Comparison of ENCODE assay signal across 26 mouse cellular contexts in the genomic region with DNA sequence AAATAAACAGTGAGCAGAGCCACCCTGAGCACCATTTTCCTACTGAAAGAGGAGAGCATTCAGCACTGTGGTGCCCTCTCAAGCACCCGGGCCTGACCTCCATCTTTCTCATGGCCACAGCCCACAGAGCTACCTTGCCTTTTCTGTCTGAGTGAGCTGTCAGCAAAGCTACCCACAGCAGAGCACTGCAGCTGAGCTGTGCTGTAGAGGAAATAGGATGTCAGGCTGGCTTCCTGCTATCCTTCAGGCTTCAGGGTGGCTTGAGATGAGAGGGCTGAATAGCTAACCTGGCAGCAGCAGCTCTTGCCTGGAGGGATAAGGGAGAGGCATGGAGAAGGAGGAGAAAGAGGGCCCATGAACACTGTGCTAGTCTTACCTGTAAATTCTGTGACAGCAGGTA.
A peak's percentile ranks its signal among the peaks of the same experiment; 100 is the strongest.
DNase-seq lines count a peak whose midpoint lies in the region; ATAC-seq lines count a peak whose summit lies in the region.
"Had no signal": no experiment of that assay in that cellular context is flagged by ENCODE, and none has a peak within 500 bp of the region (broad histone marks: within the 10 kb centered on the region; RNA-seq: fewer than 3 reads in every experiment).

No protein-coding gene starts in this region.

- peaks cover 25% of the 10 kb centered on the region for H3K4me1 ChIP-seq in megakaryocyte, embryonic 14.5 days
- H3K4me1 ChIP-seq: embryonic facial prominence, embryonic 13.5 days; embryonic facial prominence, embryonic 15.5 days; forebrain, embryonic 10.5 days; forebrain, embryonic 12.5 days had no signal

- peak; percentile 11 for DNase-seq in CD4-positive, CD25-positive, alpha-beta regulatory T cell, adult 2 months (ENCODE audit: low read depth, low spot score)
- DNase-seq in frontal cortex, postnatal 14 days (ENCODE audit: low spot score in 2 of 2) = no peak
- no peak for DNase-seq in cerebellum, adult 9-10 months
- DNase-seq: adrenal gland, adult 2 months; adrenal gland, postnatal 10 days; adrenal gland, postnatal 25 days; B cell, adult 2 months; cerebellum, adult 11 months; cerebellum, adult 2 months; cerebellum, adult 9-11 months; cerebellum, postnatal 14 days; cerebellum, postnatal 36 days; embryo, embryonic 11 days had no signal

- H3K27me3 ChIP-seq in megakaryocyte, embryonic 14.5 days (replicated peaks) = no peaks in the 10 kb centered on the region
- H3K27me3 ChIP-seq: CH12.LX; embryonic facial prominence, embryonic 15.5 days; forebrain, embryonic 12.5 days had no signal

- no peaks in the 10 kb centered on the region for H3K36me3 ChIP-seq in megakaryocyte, embryonic 14.5 days (replicated peaks; ENCODE audit: low read length)
- H3K36me3 ChIP-seq: embryonic facial prominence, embryonic 13.5 days; embryonic facial prominence, embryonic 15.5 days; forebrain, embryonic 10.5 days; forebrain, embryonic 12.5 days; G1E had no signal

- no peak for ATAC-seq in megakaryocyte, adult 5-6 weeks (ENCODE audit: poor library complexity, severe bottlenecking)
- ATAC-seq in activated CD4-positive, CD25-positive, alpha-beta regulatory T cell, adult 4 months = peak; percentile 56
- ATAC-seq: forebrain, embryonic 14.5 days; forebrain, embryonic 16.5 days; Patski had no signal

- no peaks in the 10 kb centered on the region for H3K9me3 ChIP-seq in megakaryocyte, embryonic 14.5 days
- H3K9me3 ChIP-seq: embryonic facial prominence, embryonic 13.5 days; embryonic facial prominence, embryonic 15.5 days; forebrain, embryonic 10.5 days; forebrain, embryonic 12.5 days; G1E had no signal

- H3K4me3 ChIP-seq in megakaryocyte, embryonic 14.5 days (replicated peaks) = peak overlapping the region; percentile 1
- H3K4me3 ChIP-seq: embryonic facial prominence, embryonic 13.5 days; embryonic facial prominence, embryonic 15.5 days; erythroblast, embryonic 14.5 days; forebrain, embryonic 10.5 days; forebrain, embryonic 12.5 days had no signal
